Mouse (Mus musculus) liver, embryonic 14.5 days (tissue): ENCODE data around the gene 6330409D20Rik.

Experiments used
- CTCF ChIP-seq: IDR thresholded peaks from 2 replicates; pipeline ENCODE4 v1.5.1; 2016; ENCODE audit warnings: antibody characterized with exemption, low read depth, control low read depth
- EP300 ChIP-seq: IDR thresholded peaks from 2 replicates; pipeline ENCODE4 v1.6.1; 2016; ENCODE audit warnings: antibody characterized with exemption, low read depth

GRCm38 (mm10) chr2:32710425-32710824 lies 30.4 kb downstream of the 6330409D20Rik start:
- TF ChIP-seq CTCF (no peak), EP300 (no peak)
